Mouse (Mus musculus): Measurements from ENCODE around the gene Slain1.

DNA sequence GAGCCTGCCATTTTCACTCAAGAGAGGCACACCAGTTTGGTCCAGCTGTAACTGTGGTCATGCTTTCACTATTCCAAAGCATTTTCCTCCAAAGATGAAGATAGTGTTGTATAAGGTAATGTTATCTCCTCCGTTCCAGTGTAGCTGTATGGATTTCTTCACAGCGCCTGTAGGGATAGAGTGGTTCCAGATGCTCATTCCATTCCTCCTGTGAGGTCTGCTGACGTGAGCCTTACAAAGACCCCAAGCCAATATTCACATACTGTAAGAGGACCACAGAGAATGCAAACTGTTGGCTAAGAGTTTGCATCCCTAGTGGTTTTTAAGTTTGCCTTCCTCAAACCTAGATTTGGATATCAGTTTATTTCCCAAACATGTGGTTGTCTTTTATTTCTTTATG lies 45.6 kb downstream of the Slain1 start:
- TF ChIP-seq POLR2A (IDR thresholded peaks at IDR 0.05; ENCODE audit: control insufficient read depth, low read depth, low read length) (no peak), CTCF (IDR thresholded peaks at IDR 0.05; ENCODE audit: control insufficient read depth, insufficient read depth, insufficient replicate concordance, low read depth, low read length) (no peak)

Measured in testis, adult 2 months (tissue).